ENCODE assay signal across 1 mouse cellular context in the genomic region with DNA sequence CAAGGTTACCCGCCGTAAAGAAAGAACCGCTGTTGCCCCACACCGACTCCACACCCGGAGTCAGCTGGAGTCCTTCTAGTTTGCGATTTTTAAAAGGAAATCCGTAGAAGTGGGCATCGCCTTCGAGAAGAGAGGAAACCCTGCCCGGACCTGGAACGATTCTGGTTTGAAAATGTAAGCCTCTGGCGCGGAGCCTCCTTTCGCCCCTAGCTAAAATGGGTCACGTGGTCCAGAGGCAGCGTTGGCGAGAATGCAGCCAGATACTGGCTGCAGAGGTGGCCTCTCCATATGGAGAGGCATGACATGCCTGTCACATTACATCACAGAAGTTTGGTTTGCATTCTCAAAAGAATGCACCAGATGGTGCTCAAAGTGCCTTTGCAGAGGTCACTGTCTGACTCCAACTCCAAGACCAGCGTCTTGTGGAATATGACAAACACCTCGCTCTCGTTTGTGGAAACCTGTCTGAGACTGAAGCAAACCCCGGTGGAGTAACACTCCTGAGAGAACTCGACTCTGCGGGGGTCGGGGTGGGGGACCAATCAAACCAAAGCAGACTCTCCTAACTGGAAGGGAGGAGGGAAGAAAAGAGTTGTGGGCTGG.
TF ChIP-seq lines count a peak whose summit lies in the region.

No protein-coding gene starts in this region.

TF ChIP-seq in CH12.LX, 34 proteins besides CTCF, POLR2A, EP300 and RAD21 (continued from another document):
- TF ChIP-seq BHLHE40 (IDR thresholded peaks at IDR 0.05; ENCODE audit: low read depth, low read length): peak; percentile 62
- peak; percentile 92 for TF ChIP-seq USF2 (conservative IDR thresholded peaks at IDR 0.05; ENCODE audit: low read depth, low read length)
- 0 out of 2 replicates have a peak, but pooled peaks have one; percentile 28 for TF ChIP-seq ETS1 (conservative IDR thresholded peaks at IDR 0.05; ENCODE audit: low read depth, low read length)
- TF ChIP-seq CHD1 (IDR thresholded peaks at IDR 0.05; ENCODE audit: low read depth, low read length): peak; percentile 82; the same call in 1 of the 2 replicates
- TF ChIP-seq HCFC1 (IDR thresholded peaks at IDR 0.05; ENCODE audit: low read depth, low read length): no peak
- TF ChIP-seq POLR2AphosphoS2 (IDR thresholded peaks at IDR 0.05; ENCODE audit: low read depth, low read length): no peak
- peak; percentile 92 for TF ChIP-seq USF1 (IDR thresholded peaks at IDR 0.05; ENCODE audit: low read depth, low read length)
- peak; percentile 82 for TF ChIP-seq MYC (IDR thresholded peaks at IDR 0.05; ENCODE audit: low read depth, low read length)
- peak; percentile 98 for TF ChIP-seq MAX (IDR thresholded peaks at IDR 0.05; ENCODE audit: low read length)
- peak; percentile 51; the same call in 1 of the 2 replicates for TF ChIP-seq IRF4 (IDR thresholded peaks at IDR 0.05; ENCODE audit: low read depth, low read length)
- TF ChIP-seq MXI1 (IDR thresholded peaks at IDR 0.05; ENCODE audit: low read depth, low read length): peak; percentile 91
TF ChIP-seq in CH12.LX: peak in this region for 14.
